Mouse (Mus musculus) ES-Bruce4 (cell line): Measurements from ENCODE around the gene Prdm15. TPM values are rescaled to one million over a fixed set of nuclear protein-coding genes. Genes with fewer than 3 reads are reported as not detected.

Source experiments
- H3K27ac ChIP-seq: 2 replicates; pipeline ENCODE4 v1.5.1; 2012; ENCODE audit warnings: low read length, inconsistent platforms; ENCODE audit not compliant: insufficient read depth
- H3K27me3 ChIP-seq: 2 replicates; pipeline ENCODE4 v1.6.1; 2012; ENCODE audit warnings: mild to moderate bottlenecking, low read length, inconsistent platforms; ENCODE audit not compliant: control insufficient read depth, poor library complexity, insufficient read depth, severe bottlenecking
- H3K36me3 ChIP-seq: 2 replicates; pipeline ENCODE4 v1.6.1; 2012; ENCODE audit warnings: inconsistent platforms, mild to moderate bottlenecking, low read length, moderate library complexity; ENCODE audit not compliant: control insufficient read depth, poor library complexity, insufficient read depth, severe bottlenecking
- H3K4me1 ChIP-seq: one replicate; pipeline ENCODE4 v1.8.1; 2011; ENCODE audit warnings: low read length; ENCODE audit not compliant: control insufficient read depth, insufficient read depth
- H3K4me3 ChIP-seq: 2 replicates; pipeline ENCODE4 v1.5.1; 2011; ENCODE audit warnings: low read depth, mild to moderate bottlenecking, low read length
- H3K9ac ChIP-seq: 2 replicates; pipeline ENCODE4 v1.6.1; 2012; ENCODE audit warnings: low read depth, mild to moderate bottlenecking, inconsistent platforms; ENCODE audit not compliant: poor library complexity, severe bottlenecking
- H3K9me3 ChIP-seq: replicated peaks from 2 replicates; pipeline ENCODE4 v1.6.1; 2012; ENCODE audit warnings: mild to moderate bottlenecking, low read length, inconsistent platforms; ENCODE audit not compliant: control insufficient read depth, poor library complexity, insufficient read depth, severe bottlenecking
- CTCF ChIP-seq: IDR thresholded peaks from one replicate; pipeline ENCODE4 v1.8.1; 2011; ENCODE audit warnings: low read depth, low read length
- EP300 ChIP-seq: IDR thresholded peaks from 2 replicates; pipeline ENCODE4 v1.6.1; 2011; ENCODE audit warnings: low read depth, low read length; ENCODE audit not compliant: insufficient read depth
- POLR2A ChIP-seq: IDR thresholded peaks from one replicate; pipeline ENCODE4 v1.8.1; 2011; ENCODE audit warnings: low read length; ENCODE audit not compliant: insufficient read depth
- polyA plus RNA-seq: library from polyadenylated mRNA; stranded (reverse); fragments of >200 nt; gene quantifications from 2 replicates; pipeline ENCODE4 v1.2.4, GENCODE M21; 2011; ENCODE audit warnings: low read depth; ENCODE audit not compliant: missing spikeins, insufficient read depth, insufficient read length

The Prdm15 gene
- polyA plus RNA-seq, 1 experiment = 19.9 TPM

DNA sequence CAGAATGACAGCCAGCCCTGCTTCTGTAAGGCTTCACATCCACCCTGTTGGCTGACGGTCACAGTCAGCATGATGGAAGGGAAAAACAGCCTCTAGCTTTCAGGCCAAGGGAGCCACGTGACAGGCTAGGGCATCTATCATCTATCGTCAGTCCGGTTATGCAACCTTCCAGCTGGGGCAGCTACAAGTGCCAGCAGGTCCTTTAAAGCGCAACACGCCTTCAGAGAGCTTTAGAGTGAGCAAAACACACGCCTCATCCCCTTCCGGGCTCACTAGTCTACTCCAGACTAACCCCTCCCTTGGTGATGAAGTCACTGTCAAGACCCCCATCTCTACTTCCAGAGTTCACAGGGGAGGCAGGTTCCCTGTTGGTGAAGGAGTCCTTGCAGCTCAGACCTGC lies 99.8 kb downstream of the Prdm15 start:
- H3K27me3 ChIP-seq = no peaks in the 10 kb centered on the region
- no peak for TF ChIP-seq CTCF
- no peak for TF ChIP-seq EP300
- TF ChIP-seq POLR2A = no peak

GRCm38 (mm10) chr16:97748421-97748820 lies 103.2 kb downstream of the Prdm15 start:
- TF ChIP-seq CTCF (no peak), POLR2A (no peak), EP300 (no peak)
- H3K27me3 ChIP-seq = no peaks in the 10 kb centered on the region

More for the DNA sequence above, 99.8 kb downstream of the Prdm15 start:
- Histone ChIP-seq H3K9ac (no peak overlapping the region), H3K9me3 (no peaks in the 10 kb centered on the region), H3K4me1 (no peaks in the 10 kb centered on the region), H3K27ac (no peak overlapping the region), H3K4me3 (no peak overlapping the region), H3K36me3 (peaks cover 11% of the 10 kb centered on the region)

More at GRCm38 (mm10) chr16:97748421-97748820, 103.2 kb downstream of the Prdm15 start:
- Histone ChIP-seq H3K9me3 (no peaks in the 10 kb centered on the region), H3K4me1 (no peaks in the 10 kb centered on the region), H3K36me3 (peaks cover 28% of the 10 kb centered on the region), H3K9ac (no peak overlapping the region), H3K4me3 (no peak overlapping the region), H3K27ac (no peak overlapping the region)

Other genes with a start within 250 kb of the Prdm15 start
- gene Tmprss2, start 240.7 kb downstream of the Prdm15 start, polyA plus RNA-seq = 11.5 and 12.3 TPM in 2 replicates
- gene Ripk4, start 88.1 kb downstream of the Prdm15 start, polyA plus RNA-seq = 24.0 and 26.6 TPM in 2 replicates
- 14.7 and 15.6 TPM in 2 replicates for gene C2cd2, start 110.7 kb upstream of the Prdm15 start, polyA plus RNA-seq
- 28.6 and 34.8 TPM in 2 replicates for gene Zbtb21, start 110.8 kb upstream of the Prdm15 start, polyA plus RNA-seq
- gene B230307C23Rik, start 145.5 kb upstream of the Prdm15 start, polyA plus RNA-seq = 28.1 and 28.4 TPM in 2 replicates
- gene A630089N07Rik, start 230.6 kb upstream of the Prdm15 start, polyA plus RNA-seq = 30.1 and 32.0 TPM in 2 replicates